Mouse (Mus musculus) embryonic fibroblast, embryonic 13.5 days (primary cell): ENCODE data around the gene Camkk2.

ENCODE experiments used
- CTCF ChIP-seq: IDR thresholded peaks from 2 replicates; pipeline ENCODE4 v1.5.1; 2011; ENCODE audit warnings: mild to moderate bottlenecking, control low read depth, low read length, moderate library complexity, borderline replicate concordance; ENCODE audit not compliant: insufficient read depth
- POLR2A ChIP-seq: IDR thresholded peaks from 2 replicates; pipeline ENCODE4 v1.6.1; 2011; ENCODE audit warnings: low read depth, mild to moderate bottlenecking, control low read depth, low read length, moderate library complexity

DNA sequence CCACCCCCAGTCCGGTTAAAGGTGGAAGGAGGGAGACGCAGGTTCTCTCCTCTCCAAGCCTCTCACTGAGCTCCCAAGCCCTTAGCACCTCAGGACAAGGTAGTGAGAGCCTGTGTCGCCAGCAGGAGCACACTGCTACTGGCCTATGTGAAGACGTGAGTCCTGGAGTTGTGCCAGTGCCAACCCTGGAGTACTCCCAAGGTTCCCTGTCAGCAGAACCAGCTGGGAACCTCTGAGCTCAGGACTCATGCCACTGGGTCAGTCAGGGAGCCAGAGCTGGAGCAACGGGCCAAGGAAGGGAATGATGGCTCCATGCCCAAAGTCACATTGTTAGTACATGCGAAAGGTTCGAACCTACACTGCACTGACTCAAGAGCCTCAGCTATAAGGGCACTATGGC is 22.5 kb downstream of the Camkk2 start:
- TF ChIP-seq CTCF (no peak), POLR2A (no peak)
